Mouse (Mus musculus) limb, embryonic 12.5 days (tissue): Measurements from ENCODE around the gene Ctdsp1. TPM values are rescaled to one million over a fixed set of nuclear protein-coding genes. Genes with fewer than 3 reads are reported as not detected.
"Not testable (repeated sequence)": the region's sequence is repeated elsewhere in the genome, so short reads cannot be mapped to it uniquely, and the experiment has no call there.

Experiments used
- ATAC-seq: fragments of 200-750 bp; cut with Nextera tagmentation; 2 replicates; pipeline ENCODE4 v1.8.0; 2017; ENCODE audit warnings: low read depth, moderate TSS enrichment; ENCODE audit not compliant: insufficient number of reproducible peaks, insufficient read depth, low FRiP score, low TSS enrichment
- H3K27ac ChIP-seq: fragments of 300-500 bp; sonication (generic); 2 replicates; pipeline ENCODE4 v1.5.1; 2016; ENCODE audit warnings: mild to moderate bottlenecking, moderate library complexity
- H3K27me3 ChIP-seq: fragments of 300-500 bp; sonication (generic); 2 replicates; pipeline ENCODE4 v1.6.1; 2016; ENCODE audit warnings: mild to moderate bottlenecking, moderate library complexity
- H3K36me3 ChIP-seq: fragments of 300-500 bp; sonication (generic); 2 replicates; pipeline ENCODE4 v1.6.1; 2016; ENCODE audit warnings: mild to moderate bottlenecking, moderate library complexity
- H3K4me1 ChIP-seq: fragments of 300-500 bp; sonication (generic); replicated peaks from 2 replicates; pipeline ENCODE4 v1.6.1; 2016
- H3K4me2 ChIP-seq: fragments of 300-500 bp; sonication (generic); 2 replicates; pipeline ENCODE4 v1.6.1; 2016; ENCODE audit warnings: mild to moderate bottlenecking, moderate library complexity
- H3K4me3 ChIP-seq: fragments of 300-500 bp; sonication (generic); replicated peaks from 2 replicates; pipeline ENCODE4 v1.5.1; 2016; ENCODE audit warnings: mild to moderate bottlenecking
- H3K9ac ChIP-seq: fragments of 300-500 bp; sonication (generic); replicated peaks from 2 replicates; pipeline ENCODE4 v1.6.1; 2016; ENCODE audit warnings: mild to moderate bottlenecking, moderate library complexity
- H3K9me3 ChIP-seq: fragments of 300-500 bp; sonication (generic); 2 replicates; pipeline ENCODE4 v1.6.1; 2016; ENCODE audit warnings: mild to moderate bottlenecking, moderate library complexity
- WGBS: fragments of 180-500 bp; shearing (Covaris S2); methylation state at CpG from one replicate; pipeline ENCODE4 v1.1.7; 2016; 5-methylcytosine and 5-hydroxymethylcytosine counted together
- polyA plus RNA-seq: library from polyadenylated mRNA; unstranded; fragments of >200 nt; fragmentation: Nextera tagmentation; extraction: Ambion mirVana; gene quantifications from 2 replicates; pipeline ENCODE4 v1.2.1, GENCODE M21; 2016

The Ctdsp1 gene
- polyA plus RNA-seq, 1 experiment from 2014 or later: 75.3 TPM

DNA sequence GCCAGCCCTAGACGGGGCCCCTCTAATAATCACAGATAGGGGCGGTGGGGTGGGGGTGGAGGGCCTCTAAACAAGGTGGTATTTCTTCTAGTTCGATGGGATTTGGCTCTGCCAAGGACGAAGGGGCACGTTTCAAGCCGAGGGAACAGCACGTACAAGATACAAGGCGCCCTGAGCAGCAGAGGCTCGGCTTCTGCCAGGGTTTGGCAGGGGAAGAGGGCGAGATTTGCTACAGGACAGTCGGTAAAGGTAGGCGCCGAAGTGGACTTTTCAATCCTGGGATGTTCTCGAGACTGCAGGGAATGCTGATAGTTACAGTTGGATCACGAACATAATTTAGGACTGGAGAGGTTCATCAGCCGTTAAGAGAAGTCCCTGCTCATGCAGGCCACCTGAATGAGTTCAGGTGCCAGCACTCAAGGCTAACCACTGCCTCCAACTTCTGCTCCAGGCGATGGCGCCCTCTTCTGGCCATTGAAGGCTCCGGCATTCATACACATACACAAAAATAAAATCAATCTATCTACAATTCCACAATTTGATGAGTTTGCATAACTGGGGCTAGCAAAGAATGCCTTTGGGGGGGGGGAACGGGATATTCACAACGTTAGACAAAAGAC lies 912 bp upstream of the Ctdsp1 start:
- peaks cover 42% of the 10 kb centered on the region for H3K4me1 ChIP-seq
- peak overlapping the region; percentile 48 for H3K9ac ChIP-seq
- H3K4me2 ChIP-seq: peak overlapping the region; percentile 99
- no peak for ATAC-seq
- peak overlapping the region; percentile 98 for H3K27ac ChIP-seq
- no peaks in the 10 kb centered on the region for H3K27me3 ChIP-seq
- peak overlapping the region; percentile 94 for H3K4me3 ChIP-seq
- 7% methylated on average over 21 of the region's 21 CpGs for WGBS
- peaks cover 24% of the 10 kb centered on the region for H3K36me3 ChIP-seq
- no peaks in the 10 kb centered on the region for H3K9me3 ChIP-seq

DNA sequence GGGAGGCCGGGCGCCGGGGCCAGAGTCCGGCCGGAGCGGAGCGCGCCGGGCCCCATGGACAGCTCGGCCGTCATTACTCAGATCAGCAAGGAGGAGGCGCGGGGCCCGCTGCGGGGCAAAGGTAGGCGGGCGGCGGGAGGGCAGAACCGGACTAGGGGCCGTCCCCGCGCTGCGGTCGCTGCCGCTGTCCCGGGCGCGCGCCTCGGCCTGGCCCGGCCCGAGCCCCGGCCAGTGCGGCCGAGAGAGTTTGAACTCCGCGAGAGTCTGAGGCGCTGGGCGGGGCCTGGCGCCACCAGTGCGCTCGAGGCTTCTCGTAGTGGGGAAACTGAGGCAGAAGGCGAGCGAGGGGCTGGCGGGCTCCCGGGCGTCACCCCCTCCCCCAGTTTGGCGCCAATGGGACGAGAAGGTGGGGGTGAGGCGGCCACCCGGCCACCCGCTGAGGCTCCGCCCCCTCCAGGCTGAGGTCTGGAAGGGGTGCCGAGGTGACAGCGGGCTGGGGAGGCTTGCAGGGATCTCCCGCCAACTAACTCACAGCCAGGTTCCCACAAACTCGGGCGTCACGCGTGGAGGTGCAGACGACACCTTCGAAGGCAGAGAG lies 634 bp downstream of the Ctdsp1 start:
- no peak for ATAC-seq
- H3K4me1 ChIP-seq: peaks cover 47% of the 10 kb centered on the region
- H3K9ac ChIP-seq: peak overlapping the region; percentile 97

DNA sequence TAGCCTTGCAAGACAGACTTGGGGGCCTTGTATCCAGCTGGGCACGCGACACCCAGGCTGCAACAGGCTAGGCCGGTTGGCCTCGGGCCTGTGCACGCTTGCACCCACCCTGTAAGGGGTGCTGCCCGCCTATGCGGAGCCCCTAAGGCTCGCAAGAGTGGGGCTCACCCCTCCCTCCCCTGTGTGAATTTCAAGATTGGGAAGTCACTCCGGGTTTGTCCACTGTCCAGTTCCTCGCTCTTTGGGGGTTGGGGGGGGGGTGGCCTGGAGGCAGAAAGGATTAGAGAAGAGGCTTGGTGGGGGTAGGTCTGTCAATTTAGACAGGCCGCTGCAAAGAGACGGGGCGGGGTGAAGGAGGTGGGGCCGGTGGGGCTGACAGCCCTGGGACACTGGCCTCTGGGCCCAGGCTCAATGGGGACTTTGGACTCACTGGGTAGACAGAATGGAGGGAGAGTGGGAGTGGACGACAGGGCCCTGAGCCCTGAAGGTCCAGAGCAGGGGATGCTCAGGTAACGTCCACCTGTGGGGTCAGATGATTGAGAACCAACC lies 1.2 kb downstream of the Ctdsp1 start:
- Histone ChIP-seq H3K4me2 (peak overlapping the region; percentile 99), H3K27ac (peak overlapping the region; percentile 98), H3K4me3 (peak overlapping the region; percentile 94), H3K27me3 (no peaks in the 10 kb centered on the region), H3K9me3 (no peaks in the 10 kb centered on the region), H3K9ac (peak overlapping the region; percentile 97), H3K4me1 (peaks cover 44% of the 10 kb centered on the region), H3K36me3 (peaks cover 29% of the 10 kb centered on the region)
- no peak; the same call in 1 of the 2 replicates for ATAC-seq
- 2% methylated on average over 16 of the region's 16 CpGs for WGBS

More for the DNA sequence above, 634 bp downstream of the Ctdsp1 start:
- Histone ChIP-seq H3K4me3 (peak overlapping the region; percentile 94), H3K27me3 (no peaks in the 10 kb centered on the region), H3K9me3 (no peaks in the 10 kb centered on the region), H3K27ac (peak overlapping the region; percentile 98), H3K4me2 (peak overlapping the region; percentile 99), H3K36me3 (peaks cover 29% of the 10 kb centered on the region)
- WGBS: under 1% methylated on average over 53 of the region's 63 CpGs

DNA sequence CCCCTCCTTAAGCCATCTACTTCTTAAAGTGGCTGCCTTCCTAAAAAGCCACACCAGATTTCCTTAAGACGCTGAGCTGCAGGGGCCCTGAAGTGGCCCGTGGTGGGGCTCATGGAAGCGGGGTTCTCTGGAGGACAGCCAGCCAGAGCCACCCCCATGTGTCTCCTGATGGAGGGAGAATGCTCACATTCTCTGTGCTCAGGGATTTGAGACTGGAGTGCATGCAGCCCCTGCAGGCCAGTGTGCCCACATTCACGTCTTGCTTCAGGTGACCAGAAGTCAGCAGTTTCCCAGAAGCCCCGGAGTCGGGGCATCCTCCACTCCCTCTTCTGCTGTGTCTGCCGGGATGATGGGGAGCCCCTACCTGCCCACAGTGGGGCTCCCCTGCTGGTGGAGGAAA lies 1.7 kb downstream of the Ctdsp1 start:
- Histone ChIP-seq H3K36me3 (peaks cover 29% of the 10 kb centered on the region), H3K4me2 (peak overlapping the region; percentile 99), H3K27me3 (no peaks in the 10 kb centered on the region), H3K27ac (peak overlapping the region; percentile 98), H3K9me3 (no peaks in the 10 kb centered on the region), H3K4me3 (peak overlapping the region; percentile 94), H3K9ac (peak overlapping the region; percentile 97), H3K4me1 (peaks cover 44% of the 10 kb centered on the region)
- no peak for ATAC-seq
- 55% methylated on average over 7 of the region's 7 CpGs for WGBS

DNA sequence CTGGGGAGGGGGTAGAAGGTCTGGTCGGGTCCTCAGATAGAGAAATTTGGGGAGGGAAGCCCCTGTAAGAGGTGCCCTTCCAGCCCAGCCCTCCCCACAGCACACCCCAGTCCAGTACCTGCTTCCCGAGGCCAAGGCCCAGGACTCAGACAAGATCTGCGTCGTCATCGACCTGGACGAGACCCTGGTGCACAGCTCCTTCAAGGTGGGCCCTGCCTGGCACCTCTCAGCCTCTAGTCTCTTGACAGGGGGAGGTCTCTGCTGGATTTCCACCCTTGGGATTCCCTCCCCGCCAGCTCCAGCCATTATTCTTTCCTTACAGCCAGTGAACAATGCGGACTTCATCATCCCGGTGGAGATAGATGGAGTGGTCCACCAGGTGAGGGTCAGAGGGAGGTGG lies 2.4 kb downstream of the Ctdsp1 start:
- Histone ChIP-seq H3K4me3 (peak overlapping the region; percentile 94; the same call in 1 of the 2 replicates), H3K9me3 (no peaks in the 10 kb centered on the region), H3K9ac (0 out of 2 replicates have a peak overlapping the region, but pooled peaks have one; percentile 4), H3K27me3 (no peaks in the 10 kb centered on the region), H3K4me2 (no peak overlapping the region), H3K36me3 (peaks cover 29% of the 10 kb centered on the region), H3K27ac (0 out of 2 replicates have a peak overlapping the region, but pooled peaks have one; percentile 29), H3K4me1 (peaks cover 43% of the 10 kb centered on the region)
- 89% methylated on average over 9 of the region's 9 CpGs for WGBS
- ATAC-seq: no peak

DNA sequence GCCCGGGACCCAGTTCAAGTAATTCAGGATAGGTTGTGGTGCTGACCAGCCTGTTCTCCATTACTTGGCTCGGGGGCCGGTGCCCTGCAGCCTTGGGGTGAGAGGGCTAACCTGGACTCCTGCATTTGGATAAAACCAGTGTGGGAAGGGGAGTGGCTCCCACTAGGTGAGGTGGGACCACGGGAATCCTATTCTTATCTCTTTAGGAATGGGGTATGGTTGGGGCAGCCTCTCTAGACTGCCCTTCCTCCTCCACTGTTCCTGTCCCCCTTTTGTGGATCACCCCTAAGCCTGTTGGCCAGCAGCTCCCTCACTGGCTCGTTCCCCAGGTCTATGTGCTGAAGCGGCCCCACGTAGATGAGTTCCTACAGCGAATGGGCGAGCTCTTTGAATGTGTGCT lies 3.0 kb downstream of the Ctdsp1 start:
- no peak overlapping the region for H3K9ac ChIP-seq
- no peaks in the 10 kb centered on the region for H3K27me3 ChIP-seq
- ATAC-seq: no peak
- H3K36me3 ChIP-seq: peaks cover 29% of the 10 kb centered on the region
- WGBS: 88% methylated on average over 9 of the region's 9 CpGs
- no peaks in the 10 kb centered on the region for H3K9me3 ChIP-seq
- H3K4me2 ChIP-seq: no peak overlapping the region
- H3K4me3 ChIP-seq: no peak overlapping the region
- H3K27ac ChIP-seq: 0 out of 2 replicates have a peak overlapping the region, but pooled peaks have one; percentile 29
- peaks cover 41% of the 10 kb centered on the region for H3K4me1 ChIP-seq

DNA sequence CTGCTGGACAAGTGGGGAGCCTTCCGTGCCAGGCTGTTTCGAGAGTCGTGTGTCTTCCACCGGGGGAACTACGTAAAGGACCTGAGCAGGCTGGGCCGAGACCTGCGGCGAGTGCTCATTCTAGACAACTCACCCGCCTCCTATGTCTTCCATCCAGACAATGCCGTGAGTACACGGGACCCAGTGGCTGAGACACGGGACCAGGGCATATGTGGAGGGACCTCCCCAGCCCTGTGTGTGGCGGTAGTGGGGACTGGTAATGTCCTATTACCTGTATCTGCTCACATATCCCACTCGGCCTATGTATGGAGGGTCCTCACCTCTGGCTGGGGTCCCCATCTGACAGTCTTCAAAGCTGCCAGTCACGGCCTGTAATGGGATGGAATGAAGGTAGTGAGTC lies 3.5 kb downstream of the Ctdsp1 start:
- Histone ChIP-seq H3K36me3 (peaks cover 29% of the 10 kb centered on the region), H3K4me3 (no peak overlapping the region), H3K9ac (no peak overlapping the region), H3K27ac (no peak overlapping the region), H3K4me2 (no peak overlapping the region), H3K27me3 (no peaks in the 10 kb centered on the region), H3K9me3 (no peaks in the 10 kb centered on the region), H3K4me1 (peaks cover 35% of the 10 kb centered on the region)
- ATAC-seq: no peak
- 89% methylated on average over 15 of the region's 15 CpGs for WGBS

DNA sequence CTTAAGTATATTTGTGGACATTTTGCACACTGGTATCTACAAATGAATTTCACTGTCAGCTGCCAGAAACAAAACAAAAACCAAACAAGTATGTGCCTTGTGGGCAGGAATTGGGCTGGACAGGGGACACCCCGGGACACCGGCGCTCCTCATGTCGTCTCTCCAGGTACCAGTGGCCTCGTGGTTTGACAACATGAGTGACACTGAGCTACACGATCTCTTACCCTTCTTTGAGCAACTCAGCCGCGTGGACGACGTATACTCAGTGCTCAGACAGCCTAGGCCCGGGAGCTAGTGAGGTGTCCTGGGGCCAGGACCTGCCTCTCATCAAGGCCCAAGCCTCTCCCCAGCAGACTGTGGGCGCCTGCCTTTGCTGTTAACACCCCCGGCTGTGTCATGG lies 4.0 kb downstream of the Ctdsp1 start:
- Histone ChIP-seq H3K27me3 (no peaks in the 10 kb centered on the region), H3K27ac (no peak overlapping the region), H3K36me3 (peaks cover 29% of the 10 kb centered on the region), H3K4me1 (peaks cover 31% of the 10 kb centered on the region), H3K4me2 (no peak overlapping the region), H3K9ac (no peak overlapping the region), H3K4me3 (no peak overlapping the region), H3K9me3 (no peaks in the 10 kb centered on the region)
- 87% methylated on average over 13 of the region's 13 CpGs for WGBS
- ATAC-seq: no peak

DNA sequence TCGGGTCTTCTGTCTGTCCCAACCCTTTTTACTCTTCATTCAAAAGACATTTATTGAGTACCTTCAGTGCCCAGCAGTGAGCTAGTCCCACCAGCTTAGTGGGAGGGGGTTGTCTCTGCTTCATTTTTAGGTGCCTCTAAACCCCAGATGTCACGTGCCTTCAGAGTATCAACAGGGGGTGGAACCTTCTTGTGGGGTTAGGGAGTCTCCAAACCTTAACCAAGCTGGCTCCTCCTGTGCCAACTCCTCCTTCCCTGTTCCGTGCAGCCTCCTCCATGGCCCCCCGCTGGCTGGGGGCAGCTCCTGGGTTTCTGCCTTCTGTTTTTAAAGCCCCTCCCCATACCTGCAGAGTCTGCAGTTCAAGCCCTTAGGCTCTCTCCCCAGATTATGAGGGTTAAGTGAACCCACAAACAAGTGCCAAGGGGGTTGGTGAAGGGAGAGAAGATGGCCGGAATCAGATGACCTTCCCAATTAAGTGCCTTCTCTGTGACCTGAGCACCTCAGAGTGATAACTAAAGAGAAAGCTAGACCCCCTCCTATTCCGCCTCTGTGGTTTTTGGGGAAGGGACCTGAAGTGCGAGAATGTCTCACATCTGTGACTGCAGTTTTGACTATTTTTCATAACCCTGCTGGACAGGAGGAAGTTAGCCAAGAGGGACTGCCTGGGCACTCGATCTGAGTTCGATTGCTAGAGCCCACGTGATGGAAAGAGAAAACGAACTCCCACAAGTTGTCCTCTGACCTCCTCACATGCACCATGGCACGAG lies 5.3 kb downstream of the Ctdsp1 start:
- H3K4me3 ChIP-seq: peak overlapping the region; percentile 42
- peak overlapping the region; percentile 61 for H3K9ac ChIP-seq
- not testable (repeated sequence) for H3K9me3 ChIP-seq, ATAC-seq, H3K27me3 ChIP-seq
- peak overlapping the region; percentile 89 for H3K27ac ChIP-seq
- H3K36me3 ChIP-seq: peaks cover 29% of the 10 kb centered on the region
- H3K4me1 ChIP-seq: peaks cover 23% of the 10 kb centered on the region
- peak overlapping the region; percentile 82 for H3K4me2 ChIP-seq
- WGBS: 10% methylated on average over 12 of the region's 12 CpGs

DNA sequence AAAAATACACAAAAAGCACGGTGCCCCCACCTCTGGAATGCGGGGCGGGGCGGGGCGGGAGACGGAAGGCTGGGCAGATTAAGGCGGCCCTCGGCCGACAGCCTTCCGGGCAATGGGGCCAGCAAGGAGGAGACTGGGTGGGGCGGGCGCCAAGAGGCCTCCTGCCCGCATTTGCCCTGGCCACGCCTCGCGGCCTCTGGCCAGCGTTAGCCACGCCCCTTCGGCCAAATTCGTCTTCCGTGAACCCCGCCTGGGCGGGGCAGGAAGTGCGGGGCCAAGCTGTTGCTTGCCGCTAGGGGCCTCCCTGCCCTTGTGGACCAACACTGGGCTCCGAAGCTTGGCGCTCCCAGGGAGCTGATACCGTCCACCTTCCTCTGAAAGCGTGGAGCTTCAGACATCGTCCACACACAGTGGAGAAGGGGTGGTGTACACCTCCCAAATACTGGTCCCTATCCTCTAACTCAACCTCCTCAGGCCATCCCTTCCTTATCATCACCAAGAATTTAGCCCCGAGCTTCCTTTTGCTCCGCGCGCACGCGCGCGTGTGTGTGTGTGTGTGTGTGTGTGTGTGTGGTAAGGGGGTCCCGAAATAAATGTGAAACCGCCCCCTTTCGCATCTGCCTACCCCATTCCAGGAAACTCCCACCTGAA lies 6.1 kb downstream of the Ctdsp1 start:
- peak overlapping the region; percentile 82 for H3K4me2 ChIP-seq
- under 1% methylated on average over 41 of the region's 41 CpGs for WGBS
- H3K27ac ChIP-seq: peak overlapping the region; percentile 89
- H3K9ac ChIP-seq: peak overlapping the region; percentile 61
- peak overlapping the region; percentile 42 for H3K4me3 ChIP-seq
- peaks cover 23% of the 10 kb centered on the region for H3K4me1 ChIP-seq
- ATAC-seq: peak; percentile 88
- no peaks in the 10 kb centered on the region for H3K9me3 ChIP-seq
- H3K36me3 ChIP-seq: peaks cover 29% of the 10 kb centered on the region
- H3K27me3 ChIP-seq: no peaks in the 10 kb centered on the region
